In genomic region chr12:51729827-51730226, GRCm38 (mm10) we compare ENCODE assay signal across 15 mouse cellular contexts. TPM values are rescaled to one million over a fixed set of nuclear protein-coding genes. Genes with fewer than 3 reads are reported as not detected.
DNase-seq lines count a peak whose midpoint lies in the region; ATAC-seq and TF ChIP-seq lines count a peak whose summit lies in the region.
"Had no signal": no experiment of that assay in that cellular context is flagged by ENCODE, and none has a peak within 500 bp of the region (broad histone marks: within the 10 kb centered on the region; RNA-seq: fewer than 3 reads in every experiment).

No protein-coding gene starts in this region.

- no peaks in the 10 kb centered on the region for H3K36me3 ChIP-seq in heart, postnatal 0 days (replicated peaks; ENCODE audit: control insufficient read depth, insufficient read depth, low read length)
- no peaks in the 10 kb centered on the region for H3K36me3 ChIP-seq in lung, embryonic 16.5 days (ENCODE audit: control insufficient read depth, insufficient read depth, low read length)
- H3K36me3 ChIP-seq in embryonic facial prominence, embryonic 10.5 days (replicated peaks), result peaks cover 25% of the 10 kb centered on the region
- no peaks in the 10 kb centered on the region for H3K36me3 ChIP-seq in macrophage (ENCODE audit: inconsistent target)
- H3K36me3 ChIP-seq: stomach, embryonic 15.5 days had no signal

- no peaks in the 10 kb centered on the region for H3K27me3 ChIP-seq in heart, postnatal 0 days (ENCODE audit: control insufficient read depth, insufficient read depth, low read length)
- H3K27me3 ChIP-seq in lung, embryonic 16.5 days (ENCODE audit: control insufficient read depth, insufficient read depth, low read depth, low read length), result no peaks in the 10 kb centered on the region
- no peaks in the 10 kb centered on the region for H3K27me3 ChIP-seq in embryonic facial prominence, embryonic 10.5 days (replicated peaks; ENCODE audit: low read depth, poor library complexity, severe bottlenecking)
- H3K27me3 ChIP-seq: embryonic facial prominence, embryonic 12.5 days; hindbrain, embryonic 13.5 days; Patski; stomach, embryonic 15.5 days had no signal

- H3K4me2 ChIP-seq in heart, postnatal 0 days (ENCODE audit: low read depth, low read length), result no peak overlapping the region
- H3K4me2 ChIP-seq in lung, embryonic 16.5 days (ENCODE audit: low read depth, low read length), result no peak overlapping the region
- H3K4me2 ChIP-seq: embryonic facial prominence, embryonic 12.5 days; forebrain, embryonic 13.5 days; hindbrain, embryonic 13.5 days; liver, embryonic 11.5 days; stomach, embryonic 15.5 days had no signal

- H3K9ac ChIP-seq in heart, postnatal 0 days (replicated peaks; ENCODE audit: low read depth, low read length), result no peak overlapping the region
- H3K9ac ChIP-seq in lung, embryonic 16.5 days (ENCODE audit: low read length), result no peak overlapping the region
- H3K9ac ChIP-seq: embryonic facial prominence, embryonic 12.5 days; forebrain, embryonic 13.5 days; hindbrain, embryonic 13.5 days; stomach, embryonic 15.5 days had no signal

- ATAC-seq in heart, postnatal 0 days (ENCODE audit: insufficient read depth, low read depth), result no peak
- ATAC-seq in lung, embryonic 16.5 days (ENCODE audit: low read depth), result no peak
- ATAC-seq: forebrain, embryonic 13.5 days; Patski had no signal

- no peak overlapping the region for H3K4me3 ChIP-seq in heart, postnatal 0 days (ENCODE audit: low read depth, low read length)
- H3K4me3 ChIP-seq in lung, embryonic 16.5 days (ENCODE audit: low read length), result no peak overlapping the region
- H3K4me3 ChIP-seq in embryonic facial prominence, embryonic 10.5 days, result no peak overlapping the region
- no peak overlapping the region for H3K4me3 ChIP-seq in macrophage (ENCODE audit: inconsistent target)
- H3K4me3 ChIP-seq: embryonic facial prominence, embryonic 12.5 days; forebrain, embryonic 13.5 days; hindbrain, embryonic 13.5 days; myocyte; stomach, embryonic 15.5 days had no signal

- no peak for DNase-seq in heart, postnatal 0 days (ENCODE audit: low spot score)
- no peak for DNase-seq in heart, adult 18-20 months
- DNase-seq in lung, postnatal 10 days, result no peak
- no peak for DNase-seq in embryonic facial prominence, embryonic 10.5 days (ENCODE audit: low spot score)
- DNase-seq in urinary bladder, adult 18-20 months (ENCODE audit: low spot score in 2 of 2), result no peak
- DNase-seq: cerebellum, postnatal 10 days had no signal

- H3K79me2 ChIP-seq in macrophage (ENCODE audit: inconsistent target), result no peaks in the 10 kb centered on the region

- peak overlapping the region; percentile 95 for H3K27ac ChIP-seq in heart, postnatal 0 days (ENCODE audit: low read depth)
- 0 out of 2 replicates have a peak overlapping the region, but pooled peaks have one; percentile 1 for H3K27ac ChIP-seq in lung, embryonic 16.5 days (ENCODE audit: low read length)
- 0 out of 2 replicates have a peak overlapping the region, but pooled peaks have one; percentile 15 for H3K27ac ChIP-seq in embryonic facial prominence, embryonic 10.5 days (replicated peaks)
- H3K27ac ChIP-seq in macrophage, result peak overlapping the region; percentile 39; the same call in 1 of the 2 replicates
- H3K27ac ChIP-seq: embryonic facial prominence, embryonic 12.5 days; forebrain, embryonic 13.5 days; hindbrain, embryonic 13.5 days had no signal

- H3K9me3 ChIP-seq in heart, postnatal 0 days (replicated peaks; ENCODE audit: control insufficient read depth, low read length), result no peaks in the 10 kb centered on the region
- no peaks in the 10 kb centered on the region for H3K9me3 ChIP-seq in lung, embryonic 16.5 days (ENCODE audit: control insufficient read depth, low read length)
- no peaks in the 10 kb centered on the region for H3K9me3 ChIP-seq in embryonic facial prominence, embryonic 10.5 days
- H3K9me3 ChIP-seq: embryonic facial prominence, embryonic 12.5 days; forebrain, embryonic 13.5 days; hindbrain, embryonic 13.5 days; stomach, embryonic 15.5 days had no signal

- no peak for TF ChIP-seq EP300 in heart, postnatal 0 days (IDR thresholded peaks at IDR 0.05; ENCODE audit: low read depth)

- 97% methylated on average over 9 of the region's 9 CpGs for WGBS in heart, postnatal 0 days
- 92% methylated on average over 9 of the region's 9 CpGs for WGBS in lung, embryonic 16.5 days
- WGBS in embryonic facial prominence, embryonic 10.5 days, result 94% methylated on average over 9 of the region's 9 CpGs
- WGBS in macrophage (ENCODE audit: missing documents), result 94% methylated on average over 8 of the region's 9 CpGs

- TF ChIP-seq CTCF in heart, postnatal 0 days (IDR thresholded peaks at IDR 0.05; ENCODE audit: low read depth), result no peak

- H3K4me1 ChIP-seq in heart, postnatal 0 days (ENCODE audit: control insufficient read depth, insufficient read depth), result peaks cover 11% of the 10 kb centered on the region
- peaks cover 12% of the 10 kb centered on the region for H3K4me1 ChIP-seq in lung, embryonic 16.5 days (replicated peaks; ENCODE audit: control insufficient read depth, insufficient read depth, low read length)
- H3K4me1 ChIP-seq in embryonic facial prominence, embryonic 10.5 days, result no peaks in the 10 kb centered on the region
- H3K4me1 ChIP-seq: embryonic facial prominence, embryonic 12.5 days; forebrain, embryonic 13.5 days; hindbrain, embryonic 13.5 days had no signal

RNA-seq across cellular contexts. Expression of gene Strn3, which starts 38.1 kb away (rescaled TPM):
- 69.6 and 73.5 TPM in 2 replicates for total RNA-seq in heart, postnatal 0 days (2014; rRNA removed; ENCODE audit: low replicate concordance)
- polyA plus RNA-seq in heart, postnatal 0 days (2015; fragmentation: Nextera tagmentation; extraction: Ambion mirVana), result 37.1 and 37.4 TPM in 2 replicates
- 100 to 1,000 TPM; 102 to 109 TPM for total RNA-seq in heart, adult 18-20 months (2021)
- 36.1 and 37.4 TPM in 2 replicates for polyA plus RNA-seq in lung, embryonic 16.5 days (2015; fragmentation: Nextera tagmentation; extraction: Ambion mirVana)
- polyA plus RNA-seq in embryonic facial prominence, embryonic 10.5 days (2016; fragmentation: Nextera tagmentation; extraction: Ambion mirVana), result 39.3 and 41.3 TPM in 2 replicates
- total RNA-seq in macrophage (2018; cell fraction: chromatin; rRNA removed), result 100 to 1,000 TPM in 18 of 26 experiments, 10 to 100 TPM in 8; 43.4 to 186 (median 137) TPM
- 10 to 100 TPM; 22.4 to 39.1 (median 32.5) TPM for total RNA-seq in macrophage (2018; cell fraction: cytosol; rRNA removed)
- total RNA-seq in macrophage (2018; cell fraction: nucleus; rRNA removed), result 100 to 1,000 TPM in 7 of 26 experiments, 10 to 100 TPM in 19; 31.9 to 125 (median 83.8) TPM
- 22.5 to 26.5 TPM (median 23.1 TPM) in 3 replicates for polyA plus RNA-seq in macrophage (2018)

RNA-seq across cellular contexts. Expression of gene Ap4s1, which starts 39.0 kb away (rescaled TPM):
- total RNA-seq in heart, postnatal 0 days (2014; rRNA removed; ENCODE audit: low replicate concordance), result 25.0 and 47.9 TPM in 2 replicates
- polyA plus RNA-seq in heart, postnatal 0 days (2015; fragmentation: Nextera tagmentation; extraction: Ambion mirVana), result 47.0 and 47.1 TPM in 2 replicates
- total RNA-seq in heart, adult 18-20 months (2021), result 10 to 100 TPM; 59.1 to 60.9 TPM
- 26.8 and 29.5 TPM in 2 replicates for polyA plus RNA-seq in lung, embryonic 16.5 days (2015; fragmentation: Nextera tagmentation; extraction: Ambion mirVana)
- polyA plus RNA-seq in embryonic facial prominence, embryonic 10.5 days (2016; fragmentation: Nextera tagmentation; extraction: Ambion mirVana), result 35.3 and 35.8 TPM in 2 replicates
- 10 to 100 TPM in 20 of 26 experiments, 1 to 10 TPM in 6; 4.2 to 31.5 (median 16.7) TPM for total RNA-seq in macrophage (2018; cell fraction: chromatin; rRNA removed)
- 10 to 100 TPM; 18.1 to 27.0 (median 22.0) TPM for total RNA-seq in macrophage (2018; cell fraction: cytosol; rRNA removed)
- 10 to 100 TPM in 22 of 26 experiments, 1 to 10 TPM in 4; 4.9 to 23.3 (median 12.9) TPM for total RNA-seq in macrophage (2018; cell fraction: nucleus; rRNA removed)
- 12.6 to 33.2 TPM (median 21.4 TPM) in 3 replicates for polyA plus RNA-seq in macrophage (2018)

Comparison
In these comparisons a context has a peak if more than half of its experiments do, and no peak if none do; other contexts are left out.
1. H3K27ac ChIP-seq: peak in every context shown above with its lines; median percentile 95 in heart, postnatal 0 days; 39 in macrophage; 15 in embryonic facial prominence, embryonic 10.5 days; 1 in lung, embryonic 16.5 days.